ENCODE assay signal across 37 mouse cellular contexts in the genomic region with DNA sequence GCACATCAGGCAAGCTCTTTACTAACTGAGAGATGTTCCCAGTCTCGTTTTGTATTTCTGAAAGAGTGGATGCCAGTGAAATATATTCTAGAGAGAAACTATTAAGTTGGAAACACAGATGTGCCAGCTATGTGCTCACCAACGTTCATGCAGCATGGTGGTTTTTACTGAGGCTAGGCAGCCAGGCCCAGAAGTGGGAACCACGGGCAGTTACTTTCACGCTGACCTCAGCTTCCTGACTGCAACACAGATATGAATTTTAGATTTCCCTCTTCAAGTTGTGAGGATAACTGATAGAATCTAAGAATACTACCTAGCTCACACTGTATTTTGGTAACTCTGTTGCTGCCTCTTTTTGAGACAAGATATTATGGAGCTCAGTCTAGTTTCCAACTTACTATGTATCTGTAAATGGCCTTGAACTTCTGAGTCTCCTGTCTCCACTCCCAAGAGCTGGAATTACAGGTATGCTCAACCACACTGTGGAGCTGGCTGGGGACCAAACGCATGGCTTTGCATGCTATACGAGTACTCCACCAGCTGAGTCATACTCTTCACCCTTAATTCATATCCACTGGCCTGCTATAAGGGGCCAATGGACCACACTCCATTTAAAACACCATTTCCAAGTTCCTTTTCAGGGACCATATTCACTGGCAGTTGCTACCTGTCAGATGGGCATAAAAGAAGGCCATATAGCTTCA. TPM values are rescaled to one million over a fixed set of nuclear protein-coding genes. Genes with fewer than 3 reads are reported as not detected.
DNase-seq lines count a peak whose midpoint lies in the region; ATAC-seq lines count a peak whose summit lies in the region.
"Had no signal": no experiment of that assay in that cellular context is flagged by ENCODE, and none has a peak within 500 bp of the region (broad histone marks: within the 10 kb centered on the region; RNA-seq: fewer than 3 reads in every experiment).

No protein-coding gene starts in this region.

- H3K4me2 ChIP-seq in embryonic facial prominence, embryonic 14.5 days (ENCODE audit: low read depth, low read length): no peak overlapping the region
- H3K4me2 ChIP-seq: embryonic facial prominence, embryonic 12.5 days; heart, embryonic 12.5 days; liver, embryonic 15.5 days; lung, embryonic 14.5 days; midbrain, embryonic 15.5 days had no signal

- H3K36me3 ChIP-seq in embryonic facial prominence, embryonic 14.5 days (ENCODE audit: control insufficient read depth, insufficient read depth, low read length): no peaks in the 10 kb centered on the region
- no peaks in the 10 kb centered on the region for H3K36me3 ChIP-seq in embryonic facial prominence, embryonic 10.5 days (replicated peaks)
- H3K36me3 ChIP-seq: embryonic facial prominence, embryonic 12.5 days; G1E; heart, embryonic 12.5 days; hindbrain, embryonic 10.5 days; liver, embryonic 15.5 days; midbrain, embryonic 10.5 days; midbrain, embryonic 15.5 days had no signal

- WGBS in embryonic facial prominence, embryonic 14.5 days: 72% methylated on average over 6 of the region's 6 CpGs
- 81% methylated on average over 6 of the region's 6 CpGs for WGBS in embryonic facial prominence, embryonic 10.5 days

- ATAC-seq in embryonic facial prominence, embryonic 14.5 days (ENCODE audit: low read depth): no peak
- ATAC-seq in megakaryocyte, adult 5-6 weeks (ENCODE audit: poor library complexity, severe bottlenecking): 0 out of 2 replicates have a peak, but pooled peaks have one; percentile 30
- ATAC-seq: forebrain, embryonic 16.5 days; hindbrain, embryonic 16.5 days; midbrain, embryonic 15.5 days; Patski had no signal

- no peaks in the 10 kb centered on the region; the same call in 1 of the 2 replicates for H3K4me1 ChIP-seq in embryonic facial prominence, embryonic 14.5 days (ENCODE audit: control insufficient read depth, insufficient read depth, low read length)
- H3K4me1 ChIP-seq in embryonic facial prominence, embryonic 10.5 days: no peaks in the 10 kb centered on the region
- H3K4me1 ChIP-seq: embryonic facial prominence, embryonic 12.5 days; heart, embryonic 12.5 days; hindbrain, embryonic 10.5 days; liver, embryonic 15.5 days; midbrain, embryonic 10.5 days; midbrain, embryonic 15.5 days had no signal

- H3K4me3 ChIP-seq in embryonic facial prominence, embryonic 14.5 days (ENCODE audit: low read depth, low read length): no peak overlapping the region
- no peak overlapping the region for H3K4me3 ChIP-seq in embryonic facial prominence, embryonic 10.5 days
- H3K4me3 ChIP-seq: embryonic facial prominence, embryonic 12.5 days; erythroblast, embryonic 14.5 days; heart, embryonic 12.5 days; hindbrain, embryonic 10.5 days; liver, embryonic 15.5 days; midbrain, embryonic 10.5 days; midbrain, embryonic 15.5 days had no signal

- H3K9ac ChIP-seq in embryonic facial prominence, embryonic 14.5 days (ENCODE audit: low read depth, low read length): no peak overlapping the region
- H3K9ac ChIP-seq: embryonic facial prominence, embryonic 12.5 days; heart, embryonic 12.5 days; liver, embryonic 15.5 days; lung, embryonic 14.5 days; midbrain, embryonic 15.5 days had no signal

- peak; percentile 5 for DNase-seq in embryonic facial prominence, embryonic 14.5 days (ENCODE audit: low spot score)
- DNase-seq in embryonic facial prominence, embryonic 10.5 days (ENCODE audit: low spot score): no peak
- peak; percentile 20 for DNase-seq in lung, postnatal 36 days
- DNase-seq in lung, postnatal 14 days: no peak
- DNase-seq in frontal cortex, postnatal 10 days (ENCODE audit: low spot score in 2 of 2): no peak
- no peak for DNase-seq in layer of hippocampus, adult 8-10 months (ENCODE audit: low spot score in 2 of 2)
- DNase-seq: adrenal gland, postnatal 10 days; cerebellum, adult 8-10 months; cerebellum, postnatal 25 days; gastrocnemius, postnatal 10 days; kidney, adult 18-20 months; kidney, postnatal 4 days; layer of hippocampus, postnatal 36 days; liver; lung, embryonic 14.5 days; right cerebral cortex, adult 18-20 months; spleen, adult 18-20 months; thymus, adult 2 months; thymus, postnatal 4 days had no signal

- no peak overlapping the region for H3K27ac ChIP-seq in embryonic facial prominence, embryonic 14.5 days (replicated peaks; ENCODE audit: low read depth, low read length)
- no peak overlapping the region for H3K27ac ChIP-seq in embryonic facial prominence, embryonic 10.5 days (replicated peaks)
- H3K27ac ChIP-seq: embryonic facial prominence, embryonic 12.5 days; hindbrain, embryonic 10.5 days; liver, embryonic 15.5 days; macrophage; midbrain, embryonic 10.5 days; midbrain, embryonic 15.5 days had no signal

- H3K9me3 ChIP-seq in embryonic facial prominence, embryonic 14.5 days (ENCODE audit: control insufficient read depth, low read length): no peaks in the 10 kb centered on the region
- no peaks in the 10 kb centered on the region for H3K9me3 ChIP-seq in embryonic facial prominence, embryonic 10.5 days
- H3K9me3 ChIP-seq: embryonic facial prominence, embryonic 12.5 days; G1E; heart, embryonic 12.5 days; hindbrain, embryonic 10.5 days; liver, embryonic 15.5 days; midbrain, embryonic 10.5 days; midbrain, embryonic 15.5 days had no signal

- no peaks in the 10 kb centered on the region for H3K27me3 ChIP-seq in embryonic facial prominence, embryonic 14.5 days (replicated peaks; ENCODE audit: control insufficient read depth, insufficient read depth, low read length)
- H3K27me3 ChIP-seq in embryonic facial prominence, embryonic 10.5 days (replicated peaks; ENCODE audit: low read depth, poor library complexity, severe bottlenecking): no peaks in the 10 kb centered on the region
- H3K27me3 ChIP-seq: embryonic facial prominence, embryonic 12.5 days; heart, embryonic 12.5 days; liver, embryonic 15.5 days; midbrain, embryonic 15.5 days had no signal

RNA-seq across cellular contexts. Expression of a gene that starts 22.1 kb away (rescaled TPM):
- 1.9 and 2.9 TPM in 2 replicates for polyA plus RNA-seq in embryonic facial prominence, embryonic 14.5 days (2014; fragmentation: Nextera tagmentation; extraction: Ambion mirVana)
- 0.08 TPM in 1 of 2 replicates, not detected in the other for polyA plus RNA-seq in embryonic facial prominence, embryonic 10.5 days (2016; fragmentation: Nextera tagmentation; extraction: Ambion mirVana)
- total RNA-seq in megakaryocyte, adult 5-6 weeks (2015): 0.13 TPM in 1 of 2 replicates, not detected in the other
- 0.07 TPM in 1 of 2 replicates, not detected in the other for total RNA-seq in megakaryocyte, adult 5-6 weeks (2017)
- under 1 TPM in 1 of 4 experiments, not detected in 3; 0.16 TPM for total RNA-seq in layer of hippocampus, adult 8-10 months (2022)
- total RNA-seq: G1E; gastrocnemius, postnatal 10 days; left cerebral cortex, postnatal 14 days; neutrophil, adult 5-6 weeks had no signal
- polyA plus RNA-seq: embryonic facial prominence, embryonic 12.5 days; erythroblast, embryonic 14.5 days; forebrain, embryonic 11.5 days; forebrain, embryonic 16.5 days; G1E; heart, embryonic 12.5 days; heart, postnatal 0 days; macrophage; midbrain, embryonic 15.5 days; neural tube, embryonic 11.5 days had no signal

RNA-seq across cellular contexts. Expression of a gene that starts 31.9 kb away (rescaled TPM):
- polyA plus RNA-seq in embryonic facial prominence, embryonic 14.5 days (2014; fragmentation: Nextera tagmentation; extraction: Ambion mirVana): 149 and 174 TPM in 2 replicates
- polyA plus RNA-seq in embryonic facial prominence, embryonic 10.5 days (2016; fragmentation: Nextera tagmentation; extraction: Ambion mirVana): 237 TPM in 2 replicates
- 34.3 and 38.8 TPM in 2 replicates for total RNA-seq in megakaryocyte, adult 5-6 weeks (2015)
- 79.5 and 91.3 TPM in 2 replicates for total RNA-seq in megakaryocyte, adult 5-6 weeks (2017)
- total RNA-seq in layer of hippocampus, adult 8-10 months (2022): 100 to 1,000 TPM; 110 to 128 (median 119) TPM

RNA-seq across cellular contexts. Expression of a gene that starts 32.2 kb away (rescaled TPM):
- 26.1 and 27.9 TPM in 2 replicates for polyA plus RNA-seq in embryonic facial prominence, embryonic 14.5 days (2014; fragmentation: Nextera tagmentation; extraction: Ambion mirVana)
- 17.8 and 19.2 TPM in 2 replicates for polyA plus RNA-seq in embryonic facial prominence, embryonic 10.5 days (2016; fragmentation: Nextera tagmentation; extraction: Ambion mirVana)
- 17.5 and 18.8 TPM in 2 replicates for total RNA-seq in megakaryocyte, adult 5-6 weeks (2015)
- 11.1 and 12.0 TPM in 2 replicates for total RNA-seq in megakaryocyte, adult 5-6 weeks (2017)
- total RNA-seq in layer of hippocampus, adult 8-10 months (2022): 10 to 100 TPM; 26.1 to 31.1 (median 27.1) TPM

Comparison
In these comparisons a context has a peak if more than half of its experiments do, and no peak if none do; other contexts are left out.
1. DNase-seq: peak in embryonic facial prominence, embryonic 14.5 days (single experiment) and lung, postnatal 36 days (single experiment); none in embryonic facial prominence, embryonic 10.5 days (single experiment), lung, postnatal 14 days (single experiment), frontal cortex, postnatal 10 days (0 of 2) and layer of hippocampus, adult 8-10 months (0 of 2).